Mouse (Mus musculus): ENCODE data around the gene 1810043G02Rik.
"Not testable (repeated sequence)": the region's sequence is repeated elsewhere in the genome, so short reads cannot be mapped to it uniquely, and the experiment has no call there.

Gene 1810043G02Rik

DNA sequence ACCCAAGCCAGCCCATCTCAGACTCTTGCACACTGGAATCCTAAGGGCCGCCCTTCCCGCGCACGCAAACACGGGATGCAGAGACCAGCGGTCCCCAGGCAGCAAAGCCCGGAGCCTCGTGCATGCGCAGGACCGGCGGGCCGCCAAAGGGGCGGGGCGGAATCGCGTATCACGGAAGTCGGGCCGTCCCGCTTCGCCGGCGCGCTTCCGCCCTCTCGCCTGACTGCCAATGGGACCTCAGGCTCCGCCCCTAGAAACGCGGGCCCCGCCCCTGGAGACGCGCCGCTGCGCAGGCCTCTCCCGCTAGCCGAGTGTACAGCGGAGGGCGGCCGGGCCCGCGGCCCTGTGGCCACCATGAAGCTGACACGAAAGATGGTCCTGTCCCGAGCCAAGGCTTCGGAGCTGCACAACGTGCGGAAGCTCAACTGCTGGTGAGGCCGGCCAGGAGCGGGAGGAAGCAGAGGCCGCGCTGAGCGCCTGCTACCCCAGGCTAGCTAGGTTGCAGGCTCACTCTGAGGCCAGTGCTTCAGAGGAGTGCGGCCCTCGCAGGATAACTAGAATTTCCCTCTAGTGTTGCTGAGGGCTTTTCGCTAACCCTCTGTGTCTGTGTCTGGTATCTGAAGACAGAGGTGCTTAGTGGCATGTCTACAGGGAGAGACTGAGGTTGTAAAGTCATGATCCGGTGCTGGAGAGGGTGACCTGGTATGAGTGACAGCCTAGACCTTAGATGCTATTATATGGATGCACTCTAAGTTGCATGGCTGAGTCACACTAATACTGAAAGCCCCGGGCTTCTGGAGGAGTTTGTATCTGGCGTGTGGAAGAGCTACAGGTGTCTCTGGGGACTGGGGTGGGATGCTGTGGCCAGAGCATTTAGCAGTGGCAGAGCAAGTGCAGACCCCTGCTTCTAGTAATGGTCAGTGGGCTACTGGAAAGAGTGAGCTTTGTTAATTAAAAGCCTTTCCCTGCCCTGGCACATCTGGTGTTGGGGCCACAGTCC, at the start of gene 1810043G02Rik:
Gene 1810043G02Rik, plus strand, starts transcription at position 174 of the 1,000 bp plus-strand sequence.
- DNase-seq (ENCODE audit: low spot score), result peak; percentile 99

DNA sequence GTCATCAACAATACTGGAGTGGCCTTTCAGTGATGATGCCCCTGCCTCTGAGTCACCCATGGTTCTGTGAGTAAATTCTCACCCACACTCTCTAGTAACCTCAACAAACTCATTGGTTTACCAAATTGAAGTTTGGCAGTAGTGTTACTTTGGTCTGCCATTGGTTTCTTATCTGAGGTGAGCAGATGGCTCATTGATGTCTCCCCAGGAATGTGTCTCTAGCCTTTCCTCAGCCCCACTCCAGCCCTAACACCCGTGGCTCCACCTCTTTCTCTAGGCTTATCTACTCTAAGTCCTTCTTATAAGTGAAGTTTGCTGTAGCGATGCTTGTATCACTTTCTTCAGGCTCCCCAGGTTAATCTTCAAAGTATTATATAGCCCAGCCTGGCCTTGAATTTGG, 38.6 kb upstream of the 1810043G02Rik start:
- DNase-seq (ENCODE audit: low spot score), result no peak

- not testable (repeated sequence) for DNase-seq (ENCODE audit: low spot score)
Observed at GRCm38 (mm10) chr10:77950468-77950867, 27.9 kb upstream of the 1810043G02Rik start.

DNA sequence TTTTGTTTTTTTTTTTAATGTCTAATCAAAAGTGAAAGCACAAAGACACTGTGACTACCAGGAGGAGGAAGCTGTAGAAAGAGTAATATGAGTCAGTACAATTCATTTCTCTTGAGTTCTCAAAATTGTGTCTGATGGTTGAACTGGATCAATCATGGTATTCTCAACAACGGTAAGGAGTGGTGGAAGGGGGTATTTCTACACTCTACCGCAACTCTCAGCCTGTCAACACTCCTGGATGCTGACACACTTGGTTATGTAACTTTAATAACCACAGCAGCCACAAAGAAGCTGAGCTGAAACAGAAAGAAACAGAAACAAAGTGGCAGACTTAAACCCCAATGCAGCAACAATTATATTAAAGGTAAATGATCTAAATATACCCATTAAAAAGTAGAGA, 15.6 kb upstream of the 1810043G02Rik start:
- no peak for DNase-seq (ENCODE audit: low spot score)

DNA sequence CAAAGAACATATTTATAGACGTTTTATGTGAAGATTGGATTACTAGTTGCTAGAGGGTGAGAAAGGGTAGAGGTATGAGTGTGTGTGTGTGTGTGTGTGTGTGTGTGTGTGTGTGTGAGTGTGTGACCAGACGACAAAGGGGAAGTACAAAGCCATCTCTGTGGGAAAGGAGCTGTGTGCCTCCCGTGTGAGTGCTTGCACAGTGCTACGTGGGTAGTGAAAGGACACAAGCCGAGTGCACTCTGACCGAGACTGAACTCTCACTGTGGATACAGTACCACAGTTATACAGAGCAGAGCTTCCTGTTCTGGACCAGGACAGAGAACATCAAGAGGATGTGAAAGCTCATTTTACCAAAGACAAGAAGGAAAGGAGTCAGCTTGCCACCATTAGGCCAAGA, 14.4 kb upstream of the 1810043G02Rik start:
- no peak for DNase-seq (ENCODE audit: low spot score)

DNA sequence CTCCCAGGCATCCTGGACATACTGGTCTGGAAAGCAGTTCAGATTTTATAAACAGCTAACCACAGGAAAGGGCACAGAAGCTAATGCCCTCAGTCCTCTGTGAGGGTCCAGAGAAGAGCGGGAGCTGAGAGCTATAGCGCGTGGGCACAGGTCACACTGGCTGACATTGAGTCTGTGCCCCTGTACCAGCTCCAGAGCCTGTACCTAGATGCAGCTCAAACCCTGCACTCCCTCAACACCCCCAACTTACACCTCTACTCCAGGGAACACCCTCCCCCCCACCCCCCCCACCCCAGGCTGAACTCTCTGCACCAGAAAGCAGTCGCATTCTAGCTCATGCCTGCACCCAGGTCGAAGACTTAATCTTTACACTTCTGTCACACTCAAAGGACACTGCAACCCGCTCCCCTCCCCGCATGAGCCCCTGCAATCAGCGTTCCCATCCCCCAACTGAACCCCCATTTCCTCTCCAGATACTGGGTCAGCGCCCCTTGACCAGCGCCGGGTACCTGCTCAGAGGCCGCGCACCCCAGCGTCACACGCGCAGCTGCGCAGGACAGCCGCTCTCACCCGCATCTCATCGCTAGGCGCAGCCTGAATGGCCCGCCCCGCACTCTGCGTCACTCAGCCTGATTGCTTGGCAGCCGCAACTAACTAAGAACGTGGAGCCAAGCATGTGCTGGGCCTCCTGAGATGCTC, 8.9 kb upstream of the 1810043G02Rik start:
- DNase-seq (ENCODE audit: low spot score), result peak; percentile 78

DNA sequence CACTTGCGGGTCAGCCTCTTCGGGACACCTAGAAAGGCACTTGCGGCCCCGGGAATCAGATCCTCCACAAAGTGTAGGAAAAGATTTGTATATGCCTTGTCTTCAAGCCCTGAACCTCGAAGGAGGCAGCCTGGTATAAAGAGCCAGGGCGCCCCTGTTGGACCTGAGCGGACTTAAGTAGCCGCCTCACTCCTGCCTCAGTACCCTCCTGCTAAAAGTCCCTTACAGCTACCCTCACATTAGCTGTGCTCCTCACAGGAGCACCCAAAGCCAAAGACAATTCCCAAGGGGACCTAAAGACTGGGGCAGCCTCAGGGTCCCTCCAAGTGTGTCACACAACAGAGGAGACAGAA, 8.4 kb upstream of the 1810043G02Rik start:
- DNase-seq (ENCODE audit: low spot score), result no peak

DNA sequence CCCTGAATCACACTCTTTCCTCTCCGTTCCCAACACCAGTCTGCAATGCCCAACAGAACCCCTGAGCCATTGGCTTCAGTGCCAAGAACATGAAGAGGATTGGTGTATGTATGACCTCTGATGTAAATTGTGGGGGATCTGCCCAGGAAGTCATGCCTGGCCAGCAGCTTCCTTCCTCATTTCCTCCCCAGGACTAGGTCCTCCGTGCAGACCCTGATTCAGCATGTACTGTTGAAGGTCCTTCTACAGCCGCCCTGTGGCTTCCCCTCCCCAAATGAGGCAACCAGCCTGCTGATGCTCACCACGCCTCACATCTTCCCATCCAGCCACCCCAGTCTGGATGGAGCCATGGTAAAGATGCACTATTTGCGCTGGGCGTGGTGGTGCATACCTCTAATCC, 7.8 kb upstream of the 1810043G02Rik start, which contains the start of gene Trpm2:
Gene Trpm2, minus strand, starts transcription at position 83 of the 400 bp plus-strand sequence.
- no peak for DNase-seq (ENCODE audit: low spot score)

DNA sequence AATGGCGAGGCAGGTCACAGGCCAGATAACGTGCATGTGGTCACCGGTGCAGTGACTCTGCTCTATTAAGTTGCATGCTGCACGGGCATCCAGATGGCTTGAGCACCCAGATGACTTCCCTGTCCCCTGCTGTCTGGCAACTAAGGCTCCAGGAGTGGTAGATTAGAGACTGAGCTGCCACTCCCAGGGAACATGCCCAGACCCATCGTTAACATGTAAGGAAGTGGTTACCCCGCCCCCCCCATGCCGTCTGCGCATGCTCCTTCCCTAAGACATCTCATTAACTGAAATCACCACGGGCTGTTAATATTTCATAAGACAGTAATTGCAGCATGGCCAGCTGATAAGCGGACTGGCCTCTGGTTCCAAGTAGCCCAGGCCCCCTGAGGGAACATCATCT, 7.1 kb upstream of the 1810043G02Rik start:
- no peak for DNase-seq (ENCODE audit: low spot score)

DNA sequence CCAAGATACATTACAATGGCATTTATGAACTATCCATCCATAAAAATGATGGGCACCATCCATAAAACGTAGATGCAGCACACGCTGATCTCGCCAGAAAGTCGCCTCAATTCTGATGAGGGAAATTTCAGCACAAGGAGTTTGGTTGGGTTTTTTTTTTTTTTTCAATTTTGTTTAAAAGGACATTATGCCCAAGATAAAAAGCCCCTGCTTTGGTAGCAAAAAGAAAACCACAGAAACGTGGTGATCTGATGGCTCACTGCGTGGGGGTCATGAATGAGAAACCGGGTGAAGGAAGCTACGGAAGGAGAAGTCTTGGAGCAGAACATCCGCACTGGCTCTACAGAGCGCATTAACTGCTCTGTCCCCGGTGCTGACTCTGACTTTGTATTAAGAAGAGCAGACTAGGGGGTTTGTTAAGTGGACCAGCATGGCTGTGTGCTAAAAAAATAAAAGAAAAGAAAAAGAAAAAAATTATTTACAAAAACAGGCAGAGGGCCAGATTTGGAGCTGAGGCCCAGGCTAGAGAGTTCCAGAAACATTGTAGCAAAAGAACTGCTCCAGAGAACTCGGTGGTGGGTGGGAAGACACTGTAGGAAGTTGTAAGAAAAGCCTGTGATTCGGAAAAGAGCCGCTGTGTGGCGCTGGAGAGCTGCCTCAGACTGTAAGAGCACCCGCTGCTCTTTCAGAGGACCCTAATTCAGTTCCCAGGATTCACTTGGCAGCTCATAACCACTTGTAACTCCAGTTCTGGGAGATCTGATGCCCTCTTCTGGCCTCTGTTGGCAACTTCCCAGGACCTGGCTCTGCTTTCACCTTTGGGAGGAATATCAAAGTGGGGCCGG, 6.4 kb upstream of the 1810043G02Rik start:
- DNase-seq (ENCODE audit: low spot score), result peak; percentile 39

- DNase-seq (ENCODE audit: low spot score), result no peak
Observed at GRCm38 (mm10) chr10:77974323-77974722, 4.0 kb upstream of the 1810043G02Rik start.

DNA sequence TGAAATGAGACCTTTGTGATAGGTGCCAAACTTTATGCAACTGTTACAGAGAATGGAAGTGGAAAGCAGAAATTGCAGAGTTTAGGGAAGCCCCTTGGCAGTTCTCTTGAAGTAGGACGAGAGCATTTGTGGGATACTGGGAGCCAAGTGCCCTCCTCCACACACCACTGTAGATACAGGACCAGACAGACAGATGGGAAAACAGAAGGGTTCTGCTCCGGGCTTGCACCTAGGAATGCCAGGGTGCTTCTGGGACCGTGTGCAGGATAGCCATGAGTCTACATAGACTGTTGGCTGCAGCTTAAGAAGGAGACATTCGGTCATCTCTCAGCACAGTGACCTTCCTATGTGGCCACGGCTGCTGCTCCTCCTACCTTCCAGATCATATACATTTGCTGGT, 3.5 kb upstream of the 1810043G02Rik start:
- no peak for DNase-seq (ENCODE audit: low spot score)

- no peak for DNase-seq (ENCODE audit: low spot score)
Observed at GRCm38 (mm10) chr10:77975653-77976052, 2.7 kb upstream of the 1810043G02Rik start.

- no peak for DNase-seq (ENCODE audit: low spot score)
Observed at GRCm38 (mm10) chr10:77976458-77977150, 1.7 kb upstream of the 1810043G02Rik start.

GRCm38 (mm10) chr10:77984660-77985059, 6.3 kb downstream of the 1810043G02Rik start:
- peak; percentile 89 for DNase-seq (ENCODE audit: low spot score)

GRCm38 (mm10) chr10:77985775-77986174, 7.5 kb downstream of the 1810043G02Rik start:
- DNase-seq (ENCODE audit: low spot score), result no peak

GRCm38 (mm10) chr10:77995639-77996038, 17.3 kb downstream of the 1810043G02Rik start:
- no peak for DNase-seq (ENCODE audit: low spot score)

GRCm38 (mm10) chr10:78000200-78000599, 21.9 kb downstream of the 1810043G02Rik start:
- DNase-seq (ENCODE audit: low spot score), result no peak

DNA sequence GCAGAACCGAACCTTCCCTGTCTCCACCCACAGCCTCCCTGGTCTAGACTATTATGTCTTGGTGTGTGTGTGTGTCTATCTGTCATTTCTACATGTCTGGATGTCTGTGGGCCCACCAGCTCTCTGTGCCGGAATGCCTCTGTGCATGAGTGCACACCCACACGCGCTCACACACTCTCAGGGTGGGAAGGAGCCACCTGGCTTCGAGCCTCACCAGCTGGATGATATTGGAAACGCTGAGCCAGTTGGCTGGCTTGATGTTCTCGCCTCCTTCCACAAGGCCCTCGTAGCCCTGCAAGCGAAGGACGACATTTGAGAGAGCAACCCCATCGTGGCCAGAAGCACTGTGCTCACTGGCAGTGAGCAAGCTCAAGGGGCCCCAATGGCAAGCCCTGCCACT, 23.5 kb downstream of the 1810043G02Rik start:
- no peak for DNase-seq (ENCODE audit: low spot score)

- DNase-seq (ENCODE audit: low spot score), result no peak
Observed at GRCm38 (mm10) chr10:78002316-78002715, 24.0 kb downstream of the 1810043G02Rik start.

DNA sequence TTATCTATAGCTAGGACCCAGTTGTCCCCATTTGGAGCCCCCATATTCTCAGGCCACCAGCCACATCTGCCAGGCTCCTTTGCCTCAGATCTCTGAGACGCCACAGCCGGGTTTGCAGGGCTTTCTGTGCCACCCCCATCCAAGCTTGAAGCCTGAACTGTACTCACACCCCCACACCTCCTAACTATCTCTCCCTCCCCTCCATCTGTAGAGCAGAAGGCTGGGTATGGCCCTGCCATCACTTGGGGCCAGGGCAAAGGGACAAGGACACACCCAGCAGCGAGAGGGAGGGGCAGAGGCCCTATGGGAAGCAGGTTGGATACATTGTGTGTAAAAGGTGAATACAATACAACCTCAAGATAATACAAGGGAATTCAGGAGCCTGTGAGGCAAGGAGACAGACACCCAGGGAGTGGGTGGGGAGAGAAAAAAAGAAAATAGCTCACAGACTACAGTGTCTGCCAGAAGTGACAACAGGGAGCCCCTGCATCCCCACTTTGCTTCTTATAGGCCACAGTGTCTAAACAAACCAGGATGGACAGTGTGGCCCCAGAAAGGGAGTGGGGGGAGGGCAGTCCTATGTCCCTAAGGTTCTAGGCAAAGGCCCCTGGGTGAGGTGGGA, 26.3 kb downstream of the 1810043G02Rik start:
- no peak for DNase-seq (ENCODE audit: low spot score)

Data from embryo, embryonic 10 days (tissue).